Mouse (Mus musculus): ENCODE results near the gene Olfr695. TPM values are rescaled to one million over a fixed set of nuclear protein-coding genes. Genes with fewer than 3 reads are reported as not detected.

Olfr695 gene
- not detected for total RNA-seq (2023)

GRCm38 (mm10) chr7:106716296-106716695 is at the start of gene Olfr695:
Gene Olfr695 (minus strand): TSS chr7:106716396.

DNA sequence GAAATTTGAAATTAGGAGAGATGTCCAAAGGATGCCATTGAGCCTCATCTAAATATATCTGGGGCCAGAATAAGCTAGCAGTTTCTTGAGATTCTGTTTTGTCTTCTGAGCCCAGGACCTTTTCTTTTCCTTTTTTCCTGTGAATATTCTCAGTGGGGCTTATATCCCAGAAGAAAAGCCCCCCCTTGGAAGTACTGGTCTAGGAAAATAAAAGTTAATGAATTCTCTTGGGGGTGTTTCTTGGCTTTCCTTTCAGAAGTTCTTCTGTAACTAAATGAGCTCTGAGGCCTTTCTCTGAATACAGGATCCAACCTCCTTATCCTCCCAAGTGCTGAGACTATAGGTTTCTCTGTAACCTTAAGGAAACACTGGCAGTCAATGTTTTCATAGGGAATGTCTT is 39.1 kb upstream of the Olfr695 start, which contains the start of gene Olfr698:
Gene Olfr698, minus strand, starts transcription at position 101 of the 400 bp plus-strand sequence.

DNA sequence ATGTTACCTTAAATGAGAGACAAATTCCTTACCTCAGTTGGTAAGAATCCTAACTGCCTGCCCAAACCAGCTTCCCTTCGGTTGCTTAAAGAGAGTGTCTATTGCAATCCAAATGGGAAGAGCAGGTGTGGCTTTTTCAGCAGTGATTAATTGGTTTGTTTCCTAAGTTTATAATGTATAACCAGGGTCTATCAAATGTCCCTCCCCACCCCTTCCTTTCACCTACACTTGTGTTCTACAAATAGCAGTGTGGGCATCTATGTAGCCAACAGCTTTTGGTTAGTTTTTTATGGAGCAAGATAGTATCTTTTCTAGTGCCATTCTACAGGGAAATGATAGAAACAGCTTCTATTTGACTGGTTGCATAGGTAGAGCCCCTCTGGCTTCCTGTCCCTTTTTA is 26.1 kb upstream of the Olfr695 start, which contains the start of gene Olfr697:
Gene Olfr697, minus strand, starts transcription at position 101 of the 400 bp plus-strand sequence.

GRCm38 (mm10) chr7:106691714-106692113 is 24.5 kb downstream of the Olfr695 start, which contains the start of gene Olfr694:
Gene Olfr694 (minus strand): TSS chr7:106691814.

GRCm38 (mm10) chr7:106680484-106680883 is 35.7 kb downstream of the Olfr695 start, which contains the start of gene Olfr693:
Gene Olfr693 (minus strand): TSS chr7:106680584.

Other genes with a start within 250 kb of the Olfr695 start
- not detected for gene Olfr693, start 35.8 kb downstream of the Olfr695 start, total RNA-seq (2023)
- gene Olfr694, start 24.6 kb downstream of the Olfr695 start, total RNA-seq (2023), result not detected
- not detected for gene Olfr697, start 26.0 kb upstream of the Olfr695 start, total RNA-seq (2023)
- gene Olfr698, start 39.0 kb upstream of the Olfr695 start, total RNA-seq (2023), result not detected
- not detected for gene Olfr699, start 76.8 kb upstream of the Olfr695 start, total RNA-seq (2023)
- gene Olfr700, start 92.4 kb upstream of the Olfr695 start, total RNA-seq (2023), result not detected
- gene Olfr701, start 97.7 kb upstream of the Olfr695 start, total RNA-seq (2023), result not detected
- gene Olfr702, start 117.5 kb upstream of the Olfr695 start, total RNA-seq (2023), result not detected
- gene Olfr703, start 127.0 kb upstream of the Olfr695 start, total RNA-seq (2023), result not detected
- gene Olfr704, start 146.8 kb upstream of the Olfr695 start, total RNA-seq (2023), result not detected
- not detected for gene Olfr705, start 160.5 kb upstream of the Olfr695 start, total RNA-seq (2023)
- not detected for gene Olfr706, start 171.8 kb upstream of the Olfr695 start, total RNA-seq (2023)
- gene Olfr707, start 184.8 kb upstream of the Olfr695 start, total RNA-seq (2023), result not detected
- not detected for gene Olfr1532-ps1, start 191.6 kb upstream of the Olfr695 start, total RNA-seq (2023)
- 0.33 TPM for gene Olfr709-ps1, start 215.8 kb upstream of the Olfr695 start, total RNA-seq (2023)
- not detected for gene Olfr710, start 231.9 kb upstream of the Olfr695 start, total RNA-seq (2023)
- not detected for gene Olfr6, start 247.5 kb upstream of the Olfr695 start, total RNA-seq (2023)

All from CD4-positive naive resting alpha-beta T cell, adult 57 days (primary cell).